Mouse (Mus musculus): ENCODE data around the gene Eif4ebp2. TPM values are rescaled to one million over a fixed set of nuclear protein-coding genes. Genes with fewer than 3 reads are reported as not detected.

Eif4ebp2 gene
- polyA plus RNA-seq, 1 experiment from 2014 or later = 46.9 TPM

GRCm38 (mm10) chr10:61486551-61487339, 34.3 kb upstream of the Eif4ebp2 start:
- ATAC-seq (ENCODE audit: low read depth) (no peak), DNase-seq (ENCODE audit: low spot score) (no peak)
- no peak overlapping the region for H3K4me3 ChIP-seq (ENCODE audit: low read depth, low read length)
- H3K27ac ChIP-seq (replicated peaks; ENCODE audit: low read depth, low read length) = no peak overlapping the region
- no peaks in the 10 kb centered on the region for H3K9me3 ChIP-seq (ENCODE audit: control insufficient read depth, low read length)
- H3K4me1 ChIP-seq (ENCODE audit: control insufficient read depth, insufficient read depth, low read length) = no peaks in the 10 kb centered on the region
- no peaks in the 10 kb centered on the region for H3K36me3 ChIP-seq (ENCODE audit: control insufficient read depth, insufficient read depth, low read length)
- H3K4me2 ChIP-seq (ENCODE audit: low read depth, low read length) = no peak overlapping the region
- WGBS = 87% methylated on average over 8 of the region's 8 CpGs
- no peak overlapping the region for H3K9ac ChIP-seq (ENCODE audit: low read depth, low read length)
- H3K27me3 ChIP-seq (replicated peaks; ENCODE audit: control insufficient read depth, insufficient read depth, low read length) = no peaks in the 10 kb centered on the region

GRCm38 (mm10) chr10:61484801-61485200, 32.3 kb upstream of the Eif4ebp2 start:
- no peak for DNase-seq (ENCODE audit: low spot score)
- no peak for ATAC-seq (ENCODE audit: low read depth)
- H3K27ac ChIP-seq (replicated peaks; ENCODE audit: low read depth, low read length) = no peak overlapping the region
- H3K4me3 ChIP-seq (ENCODE audit: low read depth, low read length) = no peak overlapping the region
- no peak overlapping the region for H3K4me2 ChIP-seq (ENCODE audit: low read depth, low read length)
- no peaks in the 10 kb centered on the region for H3K27me3 ChIP-seq (replicated peaks; ENCODE audit: control insufficient read depth, insufficient read depth, low read length)
- H3K36me3 ChIP-seq (ENCODE audit: control insufficient read depth, insufficient read depth, low read length) = no peaks in the 10 kb centered on the region
- H3K4me1 ChIP-seq (ENCODE audit: control insufficient read depth, insufficient read depth, low read length) = no peaks in the 10 kb centered on the region
- H3K9ac ChIP-seq (ENCODE audit: low read depth, low read length) = no peak overlapping the region
- no peaks in the 10 kb centered on the region for H3K9me3 ChIP-seq (ENCODE audit: control insufficient read depth, low read length)
- WGBS = 76% methylated on average over 11 of the region's 11 CpGs

- DNase-seq (ENCODE audit: low spot score) (no peak), ATAC-seq (ENCODE audit: low read depth) (no peak)
- WGBS = 93% methylated on average over 6 of the region's 7 CpGs
- Histone ChIP-seq H3K27ac (replicated peaks; ENCODE audit: low read depth, low read length) (no peak overlapping the region), H3K4me3 (ENCODE audit: low read depth, low read length) (no peak overlapping the region), H3K27me3 (replicated peaks; ENCODE audit: control insufficient read depth, insufficient read depth, low read length) (no peaks in the 10 kb centered on the region), H3K9me3 (ENCODE audit: control insufficient read depth, low read length) (no peaks in the 10 kb centered on the region), H3K4me1 (ENCODE audit: control insufficient read depth, insufficient read depth, low read length) (no peaks in the 10 kb centered on the region), H3K4me2 (ENCODE audit: low read depth, low read length) (no peak overlapping the region), H3K9ac (ENCODE audit: low read depth, low read length) (no peak overlapping the region), H3K36me3 (ENCODE audit: control insufficient read depth, insufficient read depth, low read length) (no peaks in the 10 kb centered on the region)
These were observed 30.3 kb upstream of the Eif4ebp2 start for GRCm38 (mm10) chr10:61482771-61483170.

- 58% methylated on average over 1 of the region's 1 CpGs for WGBS
- Histone ChIP-seq H3K4me2 (ENCODE audit: low read depth, low read length) (no peak overlapping the region), H3K27ac (replicated peaks; ENCODE audit: low read depth, low read length) (no peak overlapping the region), H3K9ac (ENCODE audit: low read depth, low read length) (no peak overlapping the region), H3K36me3 (ENCODE audit: control insufficient read depth, insufficient read depth, low read length) (no peaks in the 10 kb centered on the region), H3K9me3 (ENCODE audit: control insufficient read depth, low read length) (no peaks in the 10 kb centered on the region), H3K27me3 (replicated peaks; ENCODE audit: control insufficient read depth, insufficient read depth, low read length) (no peaks in the 10 kb centered on the region), H3K4me3 (ENCODE audit: low read depth, low read length) (no peak overlapping the region), H3K4me1 (ENCODE audit: control insufficient read depth, insufficient read depth, low read length) (peaks cover 5% of the 10 kb centered on the region; the same call in 1 of the 2 replicates)
- DNase-seq (ENCODE audit: low spot score) = no peak
- no peak for ATAC-seq (ENCODE audit: low read depth)
These were observed 28.0 kb upstream of the Eif4ebp2 start for GRCm38 (mm10) chr10:61480488-61480887.

- Histone ChIP-seq H3K9me3 (ENCODE audit: control insufficient read depth, low read length) (no peaks in the 10 kb centered on the region), H3K4me2 (ENCODE audit: low read depth, low read length) (no peak overlapping the region), H3K4me1 (ENCODE audit: control insufficient read depth, insufficient read depth, low read length) (peaks cover 5% of the 10 kb centered on the region; the same call in 1 of the 2 replicates), H3K9ac (ENCODE audit: low read depth, low read length) (no peak overlapping the region), H3K27ac (replicated peaks; ENCODE audit: low read depth, low read length) (no peak overlapping the region), H3K36me3 (ENCODE audit: control insufficient read depth, insufficient read depth, low read length) (no peaks in the 10 kb centered on the region), H3K4me3 (ENCODE audit: low read depth, low read length) (no peak overlapping the region), H3K27me3 (replicated peaks; ENCODE audit: control insufficient read depth, insufficient read depth, low read length) (no peaks in the 10 kb centered on the region)
- WGBS = 93% methylated on average over 4 of the region's 4 CpGs
- DNase-seq (ENCODE audit: low spot score) = no peak
- no peak for ATAC-seq (ENCODE audit: low read depth)
These were observed 27.5 kb upstream of the Eif4ebp2 start for GRCm38 (mm10) chr10:61479927-61480326.

GRCm38 (mm10) chr10:61479461-61479860, 27.0 kb upstream of the Eif4ebp2 start:
- no peak overlapping the region for H3K9ac ChIP-seq (ENCODE audit: low read depth, low read length)
- no peaks in the 10 kb centered on the region for H3K27me3 ChIP-seq (replicated peaks; ENCODE audit: control insufficient read depth, insufficient read depth, low read length)
- no peaks in the 10 kb centered on the region for H3K9me3 ChIP-seq (ENCODE audit: control insufficient read depth, low read length)
- no peak overlapping the region for H3K4me2 ChIP-seq (ENCODE audit: low read depth, low read length)
- WGBS = 90% methylated on average over 9 of the region's 10 CpGs
- H3K4me1 ChIP-seq (ENCODE audit: control insufficient read depth, insufficient read depth, low read length) = peaks cover 5% of the 10 kb centered on the region; the same call in 1 of the 2 replicates
- ATAC-seq (ENCODE audit: low read depth) (no peak), DNase-seq (ENCODE audit: low spot score) (no peak)
- no peaks in the 10 kb centered on the region for H3K36me3 ChIP-seq (ENCODE audit: control insufficient read depth, insufficient read depth, low read length)
- H3K27ac ChIP-seq (replicated peaks; ENCODE audit: low read depth, low read length) = no peak overlapping the region
- H3K4me3 ChIP-seq (ENCODE audit: low read depth, low read length) = no peak overlapping the region

- Histone ChIP-seq H3K9ac (ENCODE audit: low read depth, low read length) (peak overlapping the region; percentile 67), H3K27ac (replicated peaks; ENCODE audit: low read depth, low read length) (no peak overlapping the region), H3K9me3 (ENCODE audit: control insufficient read depth, low read length) (no peaks in the 10 kb centered on the region), H3K4me1 (ENCODE audit: control insufficient read depth, insufficient read depth, low read length) (peaks cover 5% of the 10 kb centered on the region; the same call in 1 of the 2 replicates), H3K4me3 (ENCODE audit: low read depth, low read length) (peak overlapping the region; percentile 65), H3K27me3 (replicated peaks; ENCODE audit: control insufficient read depth, insufficient read depth, low read length) (no peaks in the 10 kb centered on the region), H3K4me2 (ENCODE audit: low read depth, low read length) (peak overlapping the region; percentile 75), H3K36me3 (ENCODE audit: control insufficient read depth, insufficient read depth, low read length) (no peaks in the 10 kb centered on the region)
- DNase-seq (ENCODE audit: low spot score) (peak; percentile 38), ATAC-seq (ENCODE audit: low read depth) (no peak)
- WGBS = 3% methylated on average over 14 of the region's 15 CpGs
These were observed 24.1 kb upstream of the Eif4ebp2 start for GRCm38 (mm10) chr10:61476440-61477165.

- H3K36me3 ChIP-seq (ENCODE audit: control insufficient read depth, insufficient read depth, low read length) = no peaks in the 10 kb centered on the region
- H3K4me3 ChIP-seq (ENCODE audit: low read depth, low read length) = peak within 1 kb of the TSS; percentile 65
- peak within 1 kb of the TSS; percentile 67 for H3K9ac ChIP-seq (ENCODE audit: low read depth, low read length)
- H3K27ac ChIP-seq (replicated peaks; ENCODE audit: low read depth, low read length) = no peak within 1 kb of the TSS; the same call in 1 of the 2 replicates
- H3K27me3 ChIP-seq (replicated peaks; ENCODE audit: control insufficient read depth, insufficient read depth, low read length) = no peaks in the 10 kb centered on the region
- 0% methylated on average over 29 of the region's 70 CpGs for WGBS
- DNase-seq (ENCODE audit: low spot score) (peak; percentile 97), ATAC-seq (ENCODE audit: low read depth) (peak; percentile 99)
- peaks cover 5% of the 10 kb centered on the region; the same call in 1 of the 2 replicates for H3K4me1 ChIP-seq (ENCODE audit: control insufficient read depth, insufficient read depth, low read length)
- no peaks in the 10 kb centered on the region for H3K9me3 ChIP-seq (ENCODE audit: control insufficient read depth, low read length)
- peak within 1 kb of the TSS; percentile 75 for H3K4me2 ChIP-seq (ENCODE audit: low read depth, low read length)
These were observed 23.4 kb upstream of the Eif4ebp2 start, which contains the start of gene Lrrc20 for GRCm38 (mm10) chr10:61475594-61476439. Gene Lrrc20 (plus strand): TSS chr10:61475801.
